Mouse (Mus musculus): ENCODE data around the gene Nek7. TPM values are rescaled to one million over a fixed set of nuclear protein-coding genes. Genes with fewer than 3 reads are reported as not detected.

The Nek7 gene
- polyA plus RNA-seq (2015; fragmentation: Nextera tagmentation; extraction: Ambion mirVana) = 50.2 and 61.8 TPM in 2 replicates

GRCm38 (mm10) chr1:138619996-138620461 is at the start of gene Nek7:
Nek7 (minus strand) TSS chr1:138620141.

Other genes starting within 250 kb of the Nek7 start
- not detected in 2 replicates for gene Lhx9, start 228.4 kb upstream of the Nek7 start, polyA plus RNA-seq (2015; fragmentation: Nextera tagmentation; extraction: Ambion mirVana)
- 36.9 and 37.6 TPM in 2 replicates for gene 2310009B15Rik, start 236.7 kb upstream of the Nek7 start, polyA plus RNA-seq (2015; fragmentation: Nextera tagmentation; extraction: Ambion mirVana)

All from urinary bladder, postnatal 0 days (tissue).